Mouse (Mus musculus) embryonic facial prominence, embryonic 12.5 days (tissue): ENCODE data around the gene Rpl41. TPM values are rescaled to one million over a fixed set of nuclear protein-coding genes. Genes with fewer than 3 reads are reported as not detected.
A peak's percentile ranks its signal among the peaks of the same experiment; 100 is the strongest.
"Not testable (repeated sequence)": the region's sequence is repeated elsewhere in the genome, so short reads cannot be mapped to it uniquely, and the experiment has no call there.

Experiments
- ATAC-seq: fragments of 200-750 bp; cut with Nextera tagmentation; 2 replicates; pipeline ENCODE4 v1.8.0; 2017; ENCODE audit not compliant: insufficient number of reproducible peaks, insufficient read depth, low FRiP score, low TSS enrichment
- H3K27ac ChIP-seq: fragments of 300-500 bp; sonication (generic); 2 replicates; pipeline ENCODE4 v1.5.1; 2016; ENCODE audit warnings: mild to moderate bottlenecking
- H3K27me3 ChIP-seq: fragments of 300-500 bp; sonication (generic); 2 replicates; pipeline ENCODE4 v1.6.1; 2016; ENCODE audit warnings: mild to moderate bottlenecking, moderate library complexity
- H3K36me3 ChIP-seq: fragments of 300-500 bp; sonication (generic); 2 replicates; pipeline ENCODE4 v1.6.1; 2016; ENCODE audit warnings: mild to moderate bottlenecking
- H3K4me1 ChIP-seq: fragments of 300-500 bp; sonication (generic); 2 replicates; pipeline ENCODE4 v1.6.1; 2016
- H3K4me2 ChIP-seq: fragments of 300-500 bp; sonication (generic); replicated peaks from 2 replicates; pipeline ENCODE4 v1.6.1; 2016; ENCODE audit warnings: mild to moderate bottlenecking, moderate library complexity
- H3K4me3 ChIP-seq: fragments of 300-500 bp; sonication (generic); 2 replicates; pipeline ENCODE4 v1.5.1; 2016; ENCODE audit warnings: mild to moderate bottlenecking
- H3K9ac ChIP-seq: fragments of 300-500 bp; sonication (generic); 2 replicates; pipeline ENCODE4 v1.6.1; 2016; ENCODE audit warnings: mild to moderate bottlenecking, moderate library complexity
- H3K9me3 ChIP-seq: fragments of 300-500 bp; sonication (generic); 2 replicates; pipeline ENCODE4 v1.6.1; 2016; ENCODE audit warnings: mild to moderate bottlenecking, moderate library complexity
- WGBS: fragments of 180-500 bp; shearing (Covaris S2); methylation state at CpG from one replicate; pipeline ENCODE4 v1.1.7; 2016; 5-methylcytosine and 5-hydroxymethylcytosine counted together
- polyA plus RNA-seq: library from polyadenylated mRNA; unstranded; fragments of >200 nt; fragmentation: Nextera tagmentation; extraction: Ambion mirVana; gene quantifications from 2 replicates; pipeline ENCODE4 v1.2.1, GENCODE M21; 2016

Gene Rpl41
- polyA plus RNA-seq, 1 experiment from 2014 or later, result 3,271 TPM

DNA sequence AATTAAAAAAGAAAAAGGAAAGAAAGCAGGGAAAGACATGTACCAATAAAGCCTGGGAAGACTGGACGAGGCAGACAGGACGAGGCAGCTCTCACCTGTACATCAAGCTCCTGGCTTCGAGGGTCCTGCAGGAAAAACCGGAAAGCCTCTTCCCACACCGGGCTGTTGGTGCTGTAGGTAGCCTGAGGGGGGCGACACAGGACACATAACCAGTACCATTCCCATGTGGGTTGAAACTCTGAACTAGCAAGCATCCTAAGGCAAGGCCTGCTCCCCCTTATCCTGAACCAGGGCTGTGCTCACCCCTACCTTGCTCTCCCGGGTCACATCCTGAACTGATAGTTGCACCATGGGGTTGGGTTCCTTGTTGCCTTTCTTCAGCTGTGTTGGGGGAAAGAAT lies 30.3 kb downstream of the Rpl41 start:
- Histone ChIP-seq H3K4me3 (no peak overlapping the region), H3K27ac (no peak overlapping the region), H3K4me1 (0 out of 2 replicates have a peak, but pooled peaks cover 4% of the 10 kb centered on the region), H3K9me3 (no peaks in the 10 kb centered on the region), H3K4me2 (no peak overlapping the region), H3K27me3 (peaks cover 49% of the 10 kb centered on the region), H3K9ac (no peak overlapping the region), H3K36me3 (peaks cover 39% of the 10 kb centered on the region)
- no peak for ATAC-seq
- WGBS, result 65% methylated on average over 7 of the region's 7 CpGs

DNA sequence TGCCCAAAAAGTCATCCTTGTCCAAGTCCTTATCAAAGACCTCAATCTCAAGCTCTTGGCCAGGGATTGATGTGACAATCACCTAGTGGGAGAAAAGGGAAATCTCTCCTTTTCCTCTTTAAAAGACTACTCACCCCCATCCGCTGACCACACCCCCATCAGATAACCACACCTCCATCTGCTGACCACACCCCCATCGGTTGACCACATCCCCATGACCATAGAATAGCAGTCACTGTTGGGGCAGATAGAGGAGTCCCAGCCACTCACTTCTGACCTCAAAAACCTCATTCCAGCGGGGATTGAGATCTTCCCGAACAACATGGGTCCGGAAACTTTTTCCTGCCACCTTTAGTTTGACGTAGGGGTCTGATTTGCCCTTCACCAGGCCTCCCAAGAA lies 32.4 kb downstream of the Rpl41 start:
- Histone ChIP-seq H3K36me3 (peaks cover 47% of the 10 kb centered on the region), H3K9me3 (no peaks in the 10 kb centered on the region), H3K4me1 (0 out of 2 replicates have a peak, but pooled peaks cover 3% of the 10 kb centered on the region), H3K9ac (no peak overlapping the region), H3K27me3 (peaks cover 38% of the 10 kb centered on the region), H3K4me3 (no peak overlapping the region), H3K27ac (no peak overlapping the region), H3K4me2 (0 out of 2 replicates have a peak overlapping the region, but pooled peaks have one; percentile 22)
- 17% methylated on average over 6 of the region's 6 CpGs for WGBS
- no peak for ATAC-seq

- Histone ChIP-seq H3K27ac (no peak overlapping the region), H3K9me3 (no peaks in the 10 kb centered on the region), H3K36me3 (peaks cover 49% of the 10 kb centered on the region), H3K9ac (no peak overlapping the region), H3K4me3 (0 out of 2 replicates have a peak overlapping the region, but pooled peaks have one; percentile 7), H3K4me1 (0 out of 2 replicates have a peak, but pooled peaks cover 3% of the 10 kb centered on the region), H3K4me2 (peak overlapping the region; percentile 22; the same call in 1 of the 2 replicates), H3K27me3 (peaks cover 38% of the 10 kb centered on the region)
- 11% methylated on average over 20 of the region's 20 CpGs for WGBS
- no peak for ATAC-seq
These were observed 33.1 kb downstream of the Rpl41 start for GRCm38 (mm10) chr10:128516029-128516428.

- no peak overlapping the region for H3K27ac ChIP-seq
- H3K36me3 ChIP-seq, result peaks cover 42% of the 10 kb centered on the region
- H3K4me1 ChIP-seq, result 0 out of 2 replicates have a peak, but pooled peaks cover 3% of the 10 kb centered on the region
- H3K27me3 ChIP-seq, result peaks cover 38% of the 10 kb centered on the region
- H3K9me3 ChIP-seq, result no peaks in the 10 kb centered on the region
- no peak for ATAC-seq
- 82% methylated on average over 4 of the region's 4 CpGs for WGBS
- no peak overlapping the region for H3K4me2 ChIP-seq
- H3K4me3 ChIP-seq, result no peak overlapping the region
- no peak overlapping the region for H3K9ac ChIP-seq
These were observed 34.1 kb downstream of the Rpl41 start for GRCm38 (mm10) chr10:128515044-128515443.

DNA sequence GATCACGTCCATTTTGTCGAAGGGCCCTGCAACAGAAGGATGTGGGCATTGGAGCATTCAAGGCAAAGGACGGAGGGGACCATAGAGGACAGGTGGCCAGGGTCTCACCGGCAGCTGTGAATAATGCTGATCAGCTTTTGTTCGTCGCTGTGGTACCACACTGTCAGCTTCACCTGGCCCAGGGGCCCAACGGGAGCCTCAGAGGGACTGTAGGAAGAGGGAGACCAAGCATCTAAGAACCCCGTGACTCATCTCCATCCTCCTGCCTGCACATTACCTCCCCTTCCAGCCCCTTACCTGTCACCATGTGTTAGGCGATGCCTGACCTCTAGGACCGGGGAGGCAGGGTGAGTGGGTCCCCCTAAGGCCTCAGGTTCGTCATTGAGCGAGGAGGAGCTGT lies 37.3 kb downstream of the Rpl41 start:
- ATAC-seq, result no peak
- Histone ChIP-seq H3K4me2 (no peak overlapping the region), H3K9me3 (no peaks in the 10 kb centered on the region), H3K36me3 (peaks cover 27% of the 10 kb centered on the region), H3K27ac (no peak overlapping the region), H3K27me3 (peaks cover 20% of the 10 kb centered on the region), H3K4me3 (no peak overlapping the region), H3K4me1 (0 out of 2 replicates have a peak, but pooled peaks cover 3% of the 10 kb centered on the region), H3K9ac (no peak overlapping the region)
- WGBS, result 83% methylated on average over 12 of the region's 12 CpGs

GRCm38 (mm10) chr10:128511189-128511588 lies 37.9 kb downstream of the Rpl41 start:
- WGBS, result 88% methylated on average over 9 of the region's 9 CpGs
- Histone ChIP-seq H3K4me1 (0 out of 2 replicates have a peak, but pooled peaks cover 3% of the 10 kb centered on the region), H3K27me3 (peaks cover 14% of the 10 kb centered on the region), H3K9ac (no peak overlapping the region), H3K27ac (no peak overlapping the region), H3K4me2 (no peak overlapping the region), H3K4me3 (no peak overlapping the region), H3K9me3 (no peaks in the 10 kb centered on the region), H3K36me3 (peaks cover 23% of the 10 kb centered on the region)
- no peak for ATAC-seq

DNA sequence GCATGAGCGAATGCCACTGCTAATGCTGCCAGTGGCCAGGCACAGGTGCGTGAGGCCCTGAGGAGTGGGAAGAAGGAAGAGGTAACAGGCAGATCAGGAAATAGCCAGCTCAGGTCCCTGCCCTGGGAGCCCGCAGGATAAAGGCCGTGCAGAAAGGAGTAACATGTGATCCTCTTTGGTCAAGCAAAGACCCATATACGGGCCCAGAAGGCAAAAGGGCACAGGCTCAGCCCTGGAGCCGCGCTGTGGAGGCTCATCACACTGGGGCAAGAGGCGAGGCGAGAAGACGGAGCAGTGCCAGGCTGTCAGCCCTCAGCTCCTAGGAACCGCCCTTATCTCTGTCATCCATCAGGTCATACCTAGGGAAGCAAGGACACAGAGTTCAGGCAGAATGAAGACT lies 38.8 kb downstream of the Rpl41 start:
- ATAC-seq, result no peak
- peaks cover 5% of the 10 kb centered on the region for H3K27me3 ChIP-seq
- H3K4me2 ChIP-seq, result no peak overlapping the region
- 87% methylated on average over 11 of the region's 11 CpGs for WGBS
- H3K4me3 ChIP-seq, result no peak overlapping the region
- H3K27ac ChIP-seq, result no peak overlapping the region
- H3K9ac ChIP-seq, result no peak overlapping the region
- no peaks in the 10 kb centered on the region for H3K4me1 ChIP-seq
- no peaks in the 10 kb centered on the region for H3K9me3 ChIP-seq
- H3K36me3 ChIP-seq, result peaks cover 17% of the 10 kb centered on the region

GRCm38 (mm10) chr10:128509831-128510230 lies 39.3 kb downstream of the Rpl41 start:
- Histone ChIP-seq H3K9ac (no peak overlapping the region), H3K4me1 (no peaks in the 10 kb centered on the region), H3K9me3 (no peaks in the 10 kb centered on the region), H3K36me3 (peaks cover 13% of the 10 kb centered on the region), H3K27me3 (peaks cover under 1% of the 10 kb centered on the region; the same call in 1 of the 2 replicates), H3K4me3 (no peak overlapping the region), H3K4me2 (no peak overlapping the region), H3K27ac (no peak overlapping the region)
- ATAC-seq, result no peak
- 85% methylated on average over 4 of the region's 4 CpGs for WGBS

DNA sequence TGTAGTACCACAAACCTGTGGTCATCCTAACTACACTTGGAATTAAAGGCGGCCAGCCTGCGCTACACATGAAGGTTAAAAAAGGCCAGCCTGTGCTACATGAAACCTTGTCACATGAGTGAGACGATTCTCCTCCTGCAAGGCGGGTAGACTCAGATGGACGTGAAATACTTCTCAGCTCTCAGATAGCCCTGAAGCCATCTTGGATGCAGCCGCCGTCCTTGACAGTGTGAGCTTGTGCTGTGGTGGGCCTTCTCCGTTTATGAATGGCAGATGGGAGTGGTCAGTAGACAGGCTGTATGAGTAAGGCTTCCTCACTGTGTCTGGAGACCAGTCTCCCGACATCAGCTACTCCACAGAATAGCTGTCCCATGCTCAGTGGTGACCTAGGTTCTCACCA lies 39.9 kb downstream of the Rpl41 start:
- WGBS, result 83% methylated on average over 9 of the region's 9 CpGs
- Histone ChIP-seq H3K36me3 (peaks cover 13% of the 10 kb centered on the region), H3K27me3 (no peaks in the 10 kb centered on the region), H3K9me3 (no peaks in the 10 kb centered on the region), H3K4me3 (no peak overlapping the region), H3K4me2 (no peak overlapping the region), H3K27ac (no peak overlapping the region), H3K9ac (no peak overlapping the region), H3K4me1 (no peaks in the 10 kb centered on the region)
- no peak for ATAC-seq

DNA sequence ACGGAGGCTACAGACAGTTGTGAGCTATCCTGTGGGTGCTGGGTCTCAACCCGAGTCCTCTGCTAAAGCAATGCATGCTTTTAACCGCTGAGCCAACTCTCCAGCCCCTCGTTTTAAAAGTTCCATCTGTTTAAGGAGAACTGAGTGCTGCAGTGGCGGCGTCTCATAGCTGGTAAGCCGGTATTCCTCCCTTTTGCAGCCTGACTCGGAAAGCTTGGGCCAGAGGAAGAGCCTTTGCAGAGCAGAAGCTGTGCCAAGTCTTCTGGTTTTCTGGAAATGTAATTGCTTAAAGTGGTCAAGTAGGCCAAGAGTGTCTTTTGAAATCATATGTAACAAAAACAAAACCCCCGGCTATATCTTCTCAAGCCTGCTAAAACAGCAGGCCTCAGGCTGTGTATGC lies 40.8 kb downstream of the Rpl41 start:
- Histone ChIP-seq H3K9ac (no peak overlapping the region), H3K27me3 (no peaks in the 10 kb centered on the region), H3K4me1 (no peaks in the 10 kb centered on the region), H3K36me3 (peaks cover 13% of the 10 kb centered on the region), H3K4me3 (no peak overlapping the region), H3K27ac (no peak overlapping the region), H3K9me3 (no peaks in the 10 kb centered on the region), H3K4me2 (no peak overlapping the region)
- WGBS, result 79% methylated on average over 9 of the region's 9 CpGs
- no peak for ATAC-seq

GRCm38 (mm10) chr10:128505974-128506373 lies 43.1 kb downstream of the Rpl41 start:
- no peaks in the 10 kb centered on the region for H3K4me1 ChIP-seq
- no peak overlapping the region for H3K9ac ChIP-seq
- H3K9me3 ChIP-seq, result no peaks in the 10 kb centered on the region
- no peaks in the 10 kb centered on the region for H3K27me3 ChIP-seq
- H3K4me3 ChIP-seq, result no peak overlapping the region
- H3K36me3 ChIP-seq, result no peaks in the 10 kb centered on the region
- 95% methylated on average over 14 of the region's 14 CpGs for WGBS
- no peak overlapping the region for H3K4me2 ChIP-seq
- H3K27ac ChIP-seq, result no peak overlapping the region
- no peak for ATAC-seq

DNA sequence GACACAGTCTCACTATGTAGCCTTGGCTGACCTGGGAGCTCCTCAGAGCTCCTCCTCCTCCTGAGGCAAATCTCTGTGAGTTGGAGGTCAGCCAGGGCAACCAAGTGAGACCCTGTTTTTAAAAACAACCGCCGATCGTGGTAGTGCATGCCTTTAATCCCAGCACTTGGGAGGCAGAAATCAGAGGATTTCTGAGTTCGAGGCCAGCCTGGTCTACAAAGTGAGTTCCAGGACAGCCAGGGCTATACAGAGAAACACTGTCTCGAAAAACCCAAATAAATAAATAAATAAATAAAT lies 43.8 kb downstream of the Rpl41 start:
- H3K27me3 ChIP-seq, H3K4me3 ChIP-seq, H3K36me3 ChIP-seq, H3K4me1 ChIP-seq, H3K27ac ChIP-seq, H3K9ac ChIP-seq, ATAC-seq, H3K4me2 ChIP-seq, H3K9me3 ChIP-seq: not testable (repeated sequence)
- WGBS, result 82% methylated on average over 5 of the region's 5 CpGs
